Mouse (Mus musculus) intestine, embryonic 15.5 days (tissue): ENCODE results near the gene Lig3. TPM values are rescaled to one million over a fixed set of nuclear protein-coding genes. Genes with fewer than 3 reads are reported as not detected.

Experiments used
- ATAC-seq: fragments of 200-750 bp; cut with Nextera tagmentation; 2 replicates; pipeline ENCODE4 v1.8.0; 2017; ENCODE audit warnings: moderate TSS enrichment, moderate library complexity
- H3K27ac ChIP-seq: fragments of 300-500 bp; sonication (generic); 2 replicates; pipeline ENCODE4 v1.5.1; 2015; ENCODE audit warnings: mild to moderate bottlenecking, inconsistent platforms
- H3K27me3 ChIP-seq: fragments of 300-500 bp; sonication (generic); replicated peaks from 2 replicates; pipeline ENCODE4 v1.6.1; 2015; ENCODE audit warnings: inconsistent platforms
- H3K36me3 ChIP-seq: fragments of 300-500 bp; sonication (generic); 2 replicates; pipeline ENCODE4 v1.6.1; 2015; ENCODE audit warnings: inconsistent platforms
- H3K4me1 ChIP-seq: fragments of 300-500 bp; sonication (generic); replicated peaks from 2 replicates; pipeline ENCODE4 v1.6.1; 2015; ENCODE audit warnings: inconsistent platforms
- H3K4me2 ChIP-seq: fragments of 300-500 bp; sonication (generic); replicated peaks from 2 replicates; pipeline ENCODE4 v1.6.1; 2015; ENCODE audit warnings: mild to moderate bottlenecking, inconsistent platforms
- H3K4me3 ChIP-seq: fragments of 300-500 bp; sonication (generic); replicated peaks from 2 replicates; pipeline ENCODE4 v1.5.1; 2015; ENCODE audit warnings: inconsistent platforms
- H3K9ac ChIP-seq: fragments of 300-500 bp; sonication (generic); 2 replicates; pipeline ENCODE4 v1.6.1; 2015; ENCODE audit warnings: inconsistent platforms
- H3K9me3 ChIP-seq: fragments of 300-500 bp; sonication (generic); 2 replicates; pipeline ENCODE4 v1.6.1; 2016; ENCODE audit warnings: inconsistent platforms
- WGBS: fragments of 180-500 bp; shearing (Covaris S2); methylation state at CpG from one replicate; pipeline ENCODE4 v1.1.7; 2015; 5-methylcytosine and 5-hydroxymethylcytosine counted together
- polyA plus RNA-seq: library from polyadenylated mRNA; unstranded; fragments of >200 nt; fragmentation: Nextera tagmentation; extraction: Ambion mirVana; gene quantifications from 2 replicates; pipeline ENCODE4 v1.2.1, GENCODE M21; 2015

The Lig3 gene
- 20.4 and 22.5 TPM in 2 replicates for polyA plus RNA-seq

GRCm38 (mm10) chr11:82780983-82781903, at the start of gene Lig3:
Gene Lig3, plus strand, starts transcription at chr11:82781108.
- peaks cover 6% of the 10 kb centered on the region; the same call in 1 of the 2 replicates for H3K4me1 ChIP-seq
- no peaks in the 10 kb centered on the region for H3K9me3 ChIP-seq
- H3K4me3 ChIP-seq: peak within 1 kb of the TSS; percentile 99
- peaks cover 6% of the 10 kb centered on the region; the same call in 1 of the 2 replicates for H3K36me3 ChIP-seq
- ATAC-seq: peak; percentile 96
- WGBS: under 1% methylated on average over 90 of the region's 90 CpGs
- H3K27ac ChIP-seq: peak within 1 kb of the TSS; percentile 97
- H3K4me2 ChIP-seq: peak within 1 kb of the TSS; percentile 71
- H3K9ac ChIP-seq: peak within 1 kb of the TSS; percentile 100
- no peaks in the 10 kb centered on the region for H3K27me3 ChIP-seq

GRCm38 (mm10) chr11:82734227-82734626, 46.7 kb upstream of the Lig3 start:
- ATAC-seq: no peak
- Histone ChIP-seq H3K4me3 (no peak overlapping the region), H3K9me3 (no peaks in the 10 kb centered on the region), H3K9ac (no peak overlapping the region), H3K4me1 (no peaks in the 10 kb centered on the region), H3K27ac (no peak overlapping the region), H3K36me3 (no peaks in the 10 kb centered on the region), H3K27me3 (no peaks in the 10 kb centered on the region), H3K4me2 (no peak overlapping the region)

GRCm38 (mm10) chr11:82739006-82739405, 41.9 kb upstream of the Lig3 start:
- Histone ChIP-seq H3K4me2 (no peak overlapping the region), H3K36me3 (no peaks in the 10 kb centered on the region), H3K4me1 (no peaks in the 10 kb centered on the region), H3K4me3 (no peak overlapping the region), H3K9me3 (no peaks in the 10 kb centered on the region), H3K9ac (no peak overlapping the region), H3K27me3 (no peaks in the 10 kb centered on the region), H3K27ac (no peak overlapping the region)
- ATAC-seq: no peak

GRCm38 (mm10) chr11:82746138-82746537, 34.8 kb upstream of the Lig3 start:
- Histone ChIP-seq H3K27me3 (0 out of 2 replicates have a peak, but pooled peaks cover 3% of the 10 kb centered on the region), H3K4me3 (no peak overlapping the region), H3K4me1 (no peaks in the 10 kb centered on the region), H3K9ac (no peak overlapping the region), H3K9me3 (no peaks in the 10 kb centered on the region), H3K4me2 (no peak overlapping the region), H3K27ac (no peak overlapping the region), H3K36me3 (no peaks in the 10 kb centered on the region)
- ATAC-seq: no peak
- WGBS: 30% methylated on average over 6 of the region's 6 CpGs

DNA sequence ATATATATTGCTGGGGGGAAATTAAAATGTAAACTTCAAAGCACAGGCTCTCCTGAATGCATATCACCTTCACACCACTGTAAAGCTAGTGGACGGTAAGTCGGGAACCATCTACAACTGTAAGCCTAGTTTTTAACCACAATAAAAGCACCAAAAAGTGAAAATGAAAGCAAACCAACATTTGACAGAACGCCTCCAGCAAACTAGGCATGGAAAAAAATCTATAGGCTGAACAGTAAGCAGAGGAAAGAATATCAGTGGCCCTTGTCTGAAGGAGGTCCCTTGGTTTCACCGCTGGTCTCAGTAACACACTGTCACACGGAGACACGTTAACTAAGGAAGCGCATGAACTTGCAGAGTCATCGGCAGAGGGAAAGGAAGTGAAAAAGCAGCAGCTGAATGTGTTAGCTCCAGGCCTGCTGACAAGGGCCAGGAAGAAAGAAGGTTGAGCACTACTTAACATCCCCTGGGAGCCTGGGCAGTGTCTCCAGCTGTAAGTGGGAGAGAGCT, 34.0 kb upstream of the Lig3 start:
- 69% methylated on average over 8 of the region's 8 CpGs for WGBS
- Histone ChIP-seq H3K36me3 (no peaks in the 10 kb centered on the region), H3K27me3 (0 out of 2 replicates have a peak, but pooled peaks cover 3% of the 10 kb centered on the region), H3K4me3 (no peak overlapping the region), H3K27ac (no peak overlapping the region), H3K9me3 (no peaks in the 10 kb centered on the region), H3K9ac (no peak overlapping the region), H3K4me1 (no peaks in the 10 kb centered on the region), H3K4me2 (no peak overlapping the region)
- ATAC-seq: no peak

GRCm38 (mm10) chr11:82752349-82753115, 28.4 kb upstream of the Lig3 start:
- no peak for ATAC-seq
- Histone ChIP-seq H3K9me3 (no peaks in the 10 kb centered on the region), H3K9ac (no peak overlapping the region), H3K4me2 (no peak overlapping the region), H3K36me3 (no peaks in the 10 kb centered on the region), H3K4me3 (no peak overlapping the region), H3K4me1 (no peaks in the 10 kb centered on the region), H3K27me3 (no peaks in the 10 kb centered on the region), H3K27ac (no peak overlapping the region)
- 67% methylated on average over 6 of the region's 6 CpGs for WGBS

- 84% methylated on average over 1 of the region's 1 CpGs for WGBS
- no peak overlapping the region for H3K27ac ChIP-seq
- no peak for ATAC-seq
- H3K9ac ChIP-seq: no peak overlapping the region
- H3K4me1 ChIP-seq: no peaks in the 10 kb centered on the region
- H3K4me3 ChIP-seq: no peak overlapping the region
- H3K9me3 ChIP-seq: no peaks in the 10 kb centered on the region
- no peaks in the 10 kb centered on the region for H3K27me3 ChIP-seq
- no peak overlapping the region for H3K4me2 ChIP-seq
- H3K36me3 ChIP-seq: no peaks in the 10 kb centered on the region
Measured at GRCm38 (mm10) chr11:82755919-82756318, 25.0 kb upstream of the Lig3 start.

DNA sequence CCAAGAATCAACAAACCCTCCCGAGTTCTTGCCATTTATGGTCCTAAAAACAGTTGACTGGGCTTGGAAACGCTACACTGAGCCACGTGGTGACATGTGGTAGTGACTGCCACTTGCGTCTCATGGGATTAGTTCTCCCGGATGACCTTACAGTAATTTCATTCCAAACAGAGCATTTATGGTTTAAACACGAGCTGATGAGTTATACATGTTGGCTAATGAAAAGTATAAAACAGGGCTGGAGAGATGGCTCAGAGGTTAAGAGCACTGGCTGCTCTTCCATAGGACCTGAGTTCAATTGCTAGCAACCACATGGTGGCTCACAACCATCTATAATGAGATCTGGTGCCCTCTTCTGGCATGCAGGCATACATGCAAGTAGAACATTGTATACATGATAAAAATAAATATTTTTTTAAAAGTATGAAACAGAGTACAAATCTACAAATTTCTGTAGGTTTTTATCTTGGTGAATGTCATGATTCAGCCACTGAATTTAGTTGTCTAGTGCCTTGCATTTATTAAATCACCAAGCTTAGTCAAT, 18.6 kb upstream of the Lig3 start:
- no peak overlapping the region for H3K27ac ChIP-seq
- H3K36me3 ChIP-seq: no peaks in the 10 kb centered on the region
- no peaks in the 10 kb centered on the region for H3K27me3 ChIP-seq
- no peak for ATAC-seq
- WGBS: 84% methylated on average over 6 of the region's 6 CpGs
- H3K4me1 ChIP-seq: peaks cover 7% of the 10 kb centered on the region
- no peaks in the 10 kb centered on the region for H3K9me3 ChIP-seq
- H3K4me2 ChIP-seq: no peak overlapping the region
- no peak overlapping the region for H3K9ac ChIP-seq
- H3K4me3 ChIP-seq: no peak overlapping the region

DNA sequence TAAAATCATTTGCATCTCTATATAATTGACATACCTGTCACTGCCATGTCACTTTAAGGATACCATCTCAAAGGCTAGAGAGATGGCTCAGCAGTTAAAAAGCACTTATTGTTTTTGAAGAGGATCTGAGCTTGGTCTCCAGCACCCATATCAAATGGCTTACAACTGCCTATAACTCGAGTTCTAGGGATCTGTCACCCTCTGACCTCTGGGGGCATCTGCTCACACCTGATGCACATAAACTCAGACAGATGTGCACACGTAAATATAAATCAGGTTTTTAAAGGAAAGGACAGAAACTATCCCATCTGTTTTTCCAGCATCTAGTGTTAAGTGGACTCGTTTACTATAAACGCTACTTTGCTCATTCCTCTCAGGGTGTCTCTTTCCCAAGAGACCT, 17.6 kb upstream of the Lig3 start:
- Histone ChIP-seq H3K27me3 (no peaks in the 10 kb centered on the region), H3K4me1 (peaks cover 7% of the 10 kb centered on the region), H3K4me3 (peak overlapping the region; percentile 93), H3K4me2 (peak overlapping the region; percentile 79), H3K27ac (peak overlapping the region; percentile 96; the same call in 1 of the 2 replicates), H3K9me3 (no peaks in the 10 kb centered on the region), H3K36me3 (no peaks in the 10 kb centered on the region), H3K9ac (peak overlapping the region; percentile 93; the same call in 1 of the 2 replicates)
- 12% methylated on average over 4 of the region's 4 CpGs for WGBS
- no peak for ATAC-seq

DNA sequence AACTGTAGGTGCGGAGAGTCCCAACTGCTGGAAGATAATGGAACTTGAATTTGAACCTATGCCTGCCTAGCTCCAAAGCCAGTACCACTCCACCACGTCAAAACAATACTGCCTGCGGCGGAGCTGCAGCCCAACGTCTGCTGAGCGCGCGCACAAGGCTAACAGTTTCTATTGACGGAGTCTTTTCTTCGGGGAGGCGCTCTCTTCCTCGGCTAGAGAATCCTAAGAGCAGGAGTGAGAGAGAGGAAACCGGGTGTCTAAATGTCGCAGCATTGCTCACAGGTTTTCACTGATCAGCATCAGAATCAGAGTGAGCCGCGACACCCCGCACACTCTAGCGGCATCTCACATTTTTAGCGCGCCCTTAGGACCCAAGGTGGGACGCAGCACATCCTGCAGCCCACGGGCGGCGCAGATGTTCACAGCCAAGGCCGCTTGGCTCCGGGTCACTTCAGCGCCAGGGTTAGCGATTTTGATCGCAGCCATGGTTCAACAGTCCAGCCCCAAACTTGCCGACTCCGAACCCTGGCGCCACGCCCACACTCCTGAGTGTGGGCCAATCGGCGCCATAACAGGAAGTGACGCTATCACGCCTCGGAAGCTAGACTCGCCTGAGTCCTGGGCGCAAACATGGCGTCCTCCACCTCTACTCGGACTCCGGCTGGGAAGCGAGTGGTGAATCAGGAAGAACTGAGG, 17.0 kb upstream of the Lig3 start, which contains the start of the genes Cct6b and Zfp830:
Cct6b (minus strand) TSS at position 580 of the 696 bp plus-strand sequence.
Zfp830 (plus strand) TSS at position 604 of the 696 bp plus-strand sequence.
- Histone ChIP-seq H3K9ac (peak within 1 kb of the TSS; percentile 93), H3K4me3 (peak within 1 kb of the TSS; percentile 93), H3K27ac (peak within 1 kb of the TSS; percentile 96), H3K4me1 (peaks cover 7% of the 10 kb centered on the region), H3K27me3 (no peaks in the 10 kb centered on the region), H3K9me3 (no peaks in the 10 kb centered on the region), H3K4me2 (peak within 1 kb of the TSS; percentile 79), H3K36me3 (no peaks in the 10 kb centered on the region)
- peak; percentile 100 for ATAC-seq
- under 1% methylated on average over 44 of the region's 44 CpGs for WGBS

GRCm38 (mm10) chr11:82764438-82764924, 16.4 kb upstream of the Lig3 start:
- Histone ChIP-seq H3K4me2 (peak overlapping the region; percentile 79), H3K27ac (peak overlapping the region; percentile 96), H3K9ac (peak overlapping the region; percentile 93), H3K9me3 (no peaks in the 10 kb centered on the region), H3K36me3 (no peaks in the 10 kb centered on the region), H3K4me3 (peak overlapping the region; percentile 93), H3K27me3 (no peaks in the 10 kb centered on the region), H3K4me1 (peaks cover 7% of the 10 kb centered on the region)
- WGBS: under 1% methylated on average over 28 of the region's 28 CpGs
- ATAC-seq: peak; percentile 78
